Mouse (Mus musculus) embryonic facial prominence, embryonic 11.5 days (tissue): ENCODE data around the gene Gm49318. TPM values are rescaled to one million over a fixed set of nuclear protein-coding genes. Genes with fewer than 3 reads are reported as not detected.

Experiments
- ATAC-seq: fragments of 200-750 bp; cut with Nextera tagmentation; replicated peaks from 2 replicates; pipeline ENCODE4 v1.8.0; 2017; ENCODE audit warnings: low read depth; ENCODE audit not compliant: insufficient number of reproducible peaks, low FRiP score, low TSS enrichment
- DNase-seq: peaks from one replicate; pipeline ENCODE4 v3.0.0-alpha.2; 2015; ENCODE audit warnings: low spot score
- H3K27ac ChIP-seq: fragments of 300-500 bp; sonication (generic); replicated peaks from 2 replicates; pipeline ENCODE4 v1.5.1; 2014; ENCODE audit warnings: mild to moderate bottlenecking, low read depth, low read length, control low read depth
- H3K27me3 ChIP-seq: fragments of 300-500 bp; sonication (generic); 2 replicates; pipeline ENCODE4 v1.6.1; 2014; ENCODE audit warnings: mild to moderate bottlenecking, low read length, moderate library complexity, mixed read lengths; ENCODE audit not compliant: control insufficient read depth, insufficient read depth
- H3K36me3 ChIP-seq: fragments of 300-500 bp; sonication (generic); replicated peaks from 2 replicates; pipeline ENCODE4 v1.6.1; 2014; ENCODE audit warnings: low read depth, mild to moderate bottlenecking, low read length, moderate library complexity, mixed read lengths; ENCODE audit not compliant: control insufficient read depth, insufficient read depth
- H3K4me1 ChIP-seq: fragments of 300-500 bp; sonication (generic); 2 replicates; pipeline ENCODE4 v1.6.1; 2014; ENCODE audit warnings: low read length, mixed read lengths; ENCODE audit not compliant: control insufficient read depth, insufficient read depth
- H3K4me2 ChIP-seq: fragments of 300-500 bp; sonication (generic); 2 replicates; pipeline ENCODE4 v1.6.1; 2014; ENCODE audit warnings: low read depth, mild to moderate bottlenecking, control low read depth, low read length, moderate library complexity
- H3K4me3 ChIP-seq: fragments of 300-500 bp; sonication (generic); 2 replicates; pipeline ENCODE4 v1.5.1; 2014; ENCODE audit warnings: low read depth, low read length, control low read depth
- H3K9ac ChIP-seq: fragments of 300-500 bp; sonication (generic); replicated peaks from 2 replicates; pipeline ENCODE4 v1.6.1; 2014; ENCODE audit warnings: mild to moderate bottlenecking, control low read depth, low read length
- H3K9me3 ChIP-seq: fragments of 300-500 bp; sonication (generic); replicated peaks from 2 replicates; pipeline ENCODE4 v1.6.1; 2016; ENCODE audit warnings: mild to moderate bottlenecking, low read length, inconsistent platforms, mixed read lengths; ENCODE audit not compliant: control insufficient read depth
- WGBS: fragments of 180-500 bp; shearing (Covaris S2); extraction: QIAGEN DNeasy Blood & Tissue Kit; methylation state at CpG from one replicate; pipeline ENCODE4 v1.1.7; 2014; 5-methylcytosine and 5-hydroxymethylcytosine counted together
- polyA plus RNA-seq: library from polyadenylated mRNA; unstranded; fragments of >200 nt; fragmentation: Nextera tagmentation; extraction: Ambion mirVana; gene quantifications from 2 replicates; pipeline ENCODE4 v1.2.1, GENCODE M21; 2014

The Gm49318 gene
- polyA plus RNA-seq, 1 experiment from 2014 or later, result not detected

- Histone ChIP-seq H3K4me1 (no peaks in the 10 kb centered on the region), H3K36me3 (peaks cover 2% of the 10 kb centered on the region), H3K27ac (no peak overlapping the region), H3K9ac (no peak overlapping the region), H3K9me3 (no peaks in the 10 kb centered on the region), H3K27me3 (no peaks in the 10 kb centered on the region), H3K4me2 (no peak overlapping the region), H3K4me3 (no peak overlapping the region)
- WGBS, result 92% methylated on average over 11 of the region's 11 CpGs
- DNase-seq (no peak), ATAC-seq (no peak)
Measured at GRCm38 (mm10) chr9:22065642-22066041, 5.4 kb downstream of the Gm49318 start.

- no peaks in the 10 kb centered on the region for H3K9me3 ChIP-seq
- WGBS, result 94% methylated on average over 3 of the region's 3 CpGs
Measured at GRCm38 (mm10) chr9:22064341-22064740, 6.7 kb downstream of the Gm49318 start.

GRCm38 (mm10) chr9:22061339-22061738 lies 9.7 kb downstream of the Gm49318 start:
- H3K4me2 ChIP-seq, result no peak overlapping the region
- H3K36me3 ChIP-seq, result peaks cover 7% of the 10 kb centered on the region
- no peaks in the 10 kb centered on the region for H3K27me3 ChIP-seq
- no peaks in the 10 kb centered on the region for H3K4me1 ChIP-seq
- 75% methylated on average over 2 of the region's 2 CpGs for WGBS
- ATAC-seq (no peak), DNase-seq (no peak)
- H3K4me3 ChIP-seq, result no peak overlapping the region
- no peak overlapping the region for H3K9ac ChIP-seq
- H3K27ac ChIP-seq, result no peak overlapping the region
- no peaks in the 10 kb centered on the region for H3K9me3 ChIP-seq

More at GRCm38 (mm10) chr9:22064341-22064740, 6.7 kb downstream of the Gm49318 start:
- no peak overlapping the region for H3K27ac ChIP-seq
- DNase-seq (no peak), ATAC-seq (0 out of 2 replicates have a peak, but pooled peaks have one; percentile 3)
- no peaks in the 10 kb centered on the region for H3K27me3 ChIP-seq
- H3K36me3 ChIP-seq, result peaks cover 2% of the 10 kb centered on the region
- H3K9ac ChIP-seq, result no peak overlapping the region
- no peak overlapping the region for H3K4me3 ChIP-seq
- H3K4me2 ChIP-seq, result no peak overlapping the region
- no peaks in the 10 kb centered on the region for H3K4me1 ChIP-seq

GRCm38 (mm10) chr9:22058011-22058424 lies 13.0 kb downstream of the Gm49318 start:
- 88% methylated on average over 9 of the region's 9 CpGs for WGBS
- no peak overlapping the region for H3K9ac ChIP-seq
- H3K9me3 ChIP-seq, result no peaks in the 10 kb centered on the region
- H3K4me1 ChIP-seq, result no peaks in the 10 kb centered on the region; the same call in 1 of the 2 replicates
- H3K27ac ChIP-seq, result no peak overlapping the region
- no peak overlapping the region for H3K4me2 ChIP-seq
- DNase-seq (no peak), ATAC-seq (no peak)
- H3K27me3 ChIP-seq, result peaks cover 8% of the 10 kb centered on the region
- peaks cover 5% of the 10 kb centered on the region for H3K36me3 ChIP-seq
- no peak overlapping the region for H3K4me3 ChIP-seq

GRCm38 (mm10) chr9:22057031-22057517 lies 14.0 kb downstream of the Gm49318 start:
- peaks cover 5% of the 10 kb centered on the region for H3K36me3 ChIP-seq
- DNase-seq, result no peak
- WGBS, result 90% methylated on average over 9 of the region's 9 CpGs
- H3K27me3 ChIP-seq, result peaks cover 18% of the 10 kb centered on the region
- H3K4me3 ChIP-seq, result no peak overlapping the region
- no peaks in the 10 kb centered on the region; the same call in 1 of the 2 replicates for H3K4me1 ChIP-seq
- no peaks in the 10 kb centered on the region for H3K9me3 ChIP-seq
- no peak for ATAC-seq
- no peak overlapping the region for H3K9ac ChIP-seq
- no peak overlapping the region for H3K27ac ChIP-seq
- no peak overlapping the region for H3K4me2 ChIP-seq

GRCm38 (mm10) chr9:22056303-22056910 lies 14.7 kb downstream of the Gm49318 start:
- Histone ChIP-seq H3K4me3 (no peak overlapping the region), H3K27me3 (peaks cover 24% of the 10 kb centered on the region), H3K9me3 (no peaks in the 10 kb centered on the region), H3K36me3 (peaks cover 5% of the 10 kb centered on the region), H3K4me2 (no peak overlapping the region), H3K27ac (no peak overlapping the region), H3K4me1 (no peaks in the 10 kb centered on the region; the same call in 1 of the 2 replicates), H3K9ac (no peak overlapping the region)
- WGBS, result 79% methylated on average over 9 of the region's 9 CpGs
- DNase-seq, result no peak
- no peak for ATAC-seq

- ATAC-seq (no peak), DNase-seq (no peak)
- Histone ChIP-seq H3K27ac (no peak overlapping the region), H3K4me2 (no peak overlapping the region), H3K36me3 (peaks cover 5% of the 10 kb centered on the region), H3K4me3 (no peak overlapping the region), H3K4me1 (peaks cover 3% of the 10 kb centered on the region), H3K9ac (no peak overlapping the region), H3K9me3 (no peaks in the 10 kb centered on the region), H3K27me3 (peaks cover 31% of the 10 kb centered on the region)
- WGBS, result 34% methylated on average over 29 of the region's 29 CpGs
Measured at GRCm38 (mm10) chr9:22055713-22056112, 15.3 kb downstream of the Gm49318 start.

GRCm38 (mm10) chr9:22054411-22055076 lies 16.5 kb downstream of the Gm49318 start:
- Histone ChIP-seq H3K9ac (no peak overlapping the region), H3K36me3 (peaks cover 5% of the 10 kb centered on the region), H3K9me3 (no peaks in the 10 kb centered on the region), H3K27ac (no peak overlapping the region), H3K4me2 (peak overlapping the region; percentile 23), H3K27me3 (peaks cover 40% of the 10 kb centered on the region), H3K4me1 (peaks cover 3% of the 10 kb centered on the region), H3K4me3 (no peak overlapping the region)
- 1% methylated on average over 32 of the region's 32 CpGs for WGBS
- ATAC-seq (peak; percentile 8; the same call in 1 of the 2 replicates), DNase-seq (peak; percentile 83)
